Mouse (Mus musculus): ENCODE data around the gene Bphl. TPM values are rescaled to one million over a fixed set of nuclear protein-coding genes. Genes with fewer than 3 reads are reported as not detected.

Bphl gene
- total RNA-seq, 1 experiment, result 9.6 TPM

GRCm38 (mm10) chr13:34111878-34112277 lies 74.5 kb downstream of the Bphl start:
- peaks cover 9 to 25% of the 10 kb centered on the region in 2 experiments for H3K4me1 ChIP-seq (ENCODE audit: control insufficient read depth in 2 of 2, insufficient read depth in 2 of 2, low read length in 2 of 2, poor library complexity in 1 of 2)
- TF ChIP-seq ZC3H11A (IDR thresholded peaks at IDR 0.05; ENCODE audit: borderline replicate concordance, low read depth, low read length) (no peak), HCFC1 (IDR thresholded peaks at IDR 0.05; ENCODE audit: borderline replicate concordance, insufficient read depth, low read length) (no peak), CHD2 (IDR thresholded peaks at IDR 0.05; ENCODE audit: low read depth, low read length) (no peak), MAFK (IDR thresholded peaks at IDR 0.05; ENCODE audit: insufficient read depth, low read depth, low read length) (no peak), ZNF384 (IDR thresholded peaks at IDR 0.05; ENCODE audit: low read depth, low read length) (no peak)
- H3K9me3 ChIP-seq (ENCODE audit: control insufficient read depth, insufficient read depth, low read depth, low read length), result no peaks in the 10 kb centered on the region
- DNase-seq (ENCODE audit: low read depth, low spot score), result no peak
- no peaks in the 10 kb centered on the region for H3K36me3 ChIP-seq (ENCODE audit: control insufficient read depth, insufficient read depth, low read length, poor library complexity, severe bottlenecking)
- in situ Hi-C loops (cut with MboI; ENCODE audit: low sequenced_read_pairs in 2 of 2, unreplicated experiment in 2 of 2), result no loop called here
- H3K4me3 ChIP-seq (ENCODE audit: insufficient read depth in 1 of 2, low read depth in 1 of 2, low read length in 2 of 2, poor library complexity in 1 of 2, severe bottlenecking in 1 of 2), result no peak overlapping the region
- H3K27ac ChIP-seq (ENCODE audit: insufficient read depth, low read depth, low read length, poor library complexity, severe bottlenecking), result no peak overlapping the region
- no peak overlapping the region for H3K9ac ChIP-seq (ENCODE audit: insufficient read depth, low read depth, low read length, poor library complexity, severe bottlenecking)

GRCm38 (mm10) chr13:34112369-34113081 lies 75.1 kb downstream of the Bphl start:
- Histone ChIP-seq H3K27ac (ENCODE audit: insufficient read depth, low read depth, low read length, poor library complexity, severe bottlenecking) (no peak overlapping the region; the same call in 1 of the 2 replicates), H3K4me1 (ENCODE audit: control insufficient read depth in 2 of 2, insufficient read depth in 2 of 2, low read length in 2 of 2, poor library complexity in 1 of 2) (peaks cover 9 to 25% of the 10 kb centered on the region in 2 experiments), H3K4me3 (ENCODE audit: insufficient read depth in 1 of 2, low read depth in 1 of 2, low read length in 2 of 2, poor library complexity in 1 of 2, severe bottlenecking in 1 of 2) (no peak overlapping the region), H3K36me3 (ENCODE audit: control insufficient read depth, insufficient read depth, low read length, poor library complexity, severe bottlenecking) (no peaks in the 10 kb centered on the region), H3K9me3 (ENCODE audit: control insufficient read depth, insufficient read depth, low read depth, low read length) (no peaks in the 10 kb centered on the region), H3K9ac (ENCODE audit: insufficient read depth, low read depth, low read length, poor library complexity, severe bottlenecking) (no peak overlapping the region)
- in situ Hi-C loops (cut with MboI; ENCODE audit: low sequenced_read_pairs in 2 of 2, unreplicated experiment in 2 of 2), result no loop called here
- no peak for DNase-seq (ENCODE audit: low read depth, low spot score)
- no peak for TF ChIP-seq CHD2 (IDR thresholded peaks at IDR 0.05; ENCODE audit: low read depth, low read length)
- no peak for TF ChIP-seq MAFK (IDR thresholded peaks at IDR 0.05; ENCODE audit: insufficient read depth, low read depth, low read length)
- no peak for TF ChIP-seq ZC3H11A (IDR thresholded peaks at IDR 0.05; ENCODE audit: borderline replicate concordance, low read depth, low read length)
- no peak for TF ChIP-seq HCFC1 (IDR thresholded peaks at IDR 0.05; ENCODE audit: borderline replicate concordance, insufficient read depth, low read length)
- TF ChIP-seq ZNF384 (IDR thresholded peaks at IDR 0.05; ENCODE audit: low read depth, low read length), result no peak

GRCm38 (mm10) chr13:34113086-34113485 lies 75.7 kb downstream of the Bphl start:
- TF ChIP-seq CHD2 (IDR thresholded peaks at IDR 0.05; ENCODE audit: low read depth, low read length) (no peak), ZNF384 (IDR thresholded peaks at IDR 0.05; ENCODE audit: low read depth, low read length) (no peak), MAFK (IDR thresholded peaks at IDR 0.05; ENCODE audit: insufficient read depth, low read depth, low read length) (no peak), ZC3H11A (IDR thresholded peaks at IDR 0.05; ENCODE audit: borderline replicate concordance, low read depth, low read length) (no peak), HCFC1 (IDR thresholded peaks at IDR 0.05; ENCODE audit: borderline replicate concordance, insufficient read depth, low read length) (no peak)
- in situ Hi-C loops (cut with MboI; ENCODE audit: low sequenced_read_pairs in 2 of 2, unreplicated experiment in 2 of 2), result no loop called here

DNA sequence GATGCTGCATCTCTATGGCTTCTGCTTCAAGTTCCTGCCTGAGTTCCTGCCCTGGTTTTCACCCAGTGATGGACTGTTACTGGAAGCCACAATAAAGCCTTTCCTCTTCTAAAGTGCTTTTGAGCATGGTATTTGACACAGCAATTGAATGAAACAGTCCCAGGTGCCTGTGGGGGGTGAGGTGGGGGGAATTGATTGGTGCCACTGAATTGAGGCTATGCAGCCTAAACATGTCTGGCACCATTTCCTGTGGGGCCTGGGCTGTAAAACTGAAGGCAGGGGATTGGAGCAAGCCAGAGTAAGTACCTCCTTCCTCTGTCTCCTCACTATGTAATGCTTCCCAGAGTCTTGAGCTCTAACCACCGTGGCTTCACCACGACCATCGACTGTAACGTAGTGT lies 77.3 kb downstream of the Bphl start:
- Histone ChIP-seq H3K9me3 (ENCODE audit: control insufficient read depth, insufficient read depth, low read depth, low read length) (no peaks in the 10 kb centered on the region), H3K9ac (ENCODE audit: insufficient read depth, low read depth, low read length, poor library complexity, severe bottlenecking) (no peak overlapping the region), H3K27ac (ENCODE audit: insufficient read depth, low read depth, low read length, poor library complexity, severe bottlenecking) (no peak overlapping the region), H3K4me3 (ENCODE audit: insufficient read depth in 1 of 2, low read depth in 1 of 2, low read length in 2 of 2, poor library complexity in 1 of 2, severe bottlenecking in 1 of 2) (no peak overlapping the region), H3K36me3 (ENCODE audit: control insufficient read depth, insufficient read depth, low read length, poor library complexity, severe bottlenecking) (no peaks in the 10 kb centered on the region), H3K4me1 (ENCODE audit: control insufficient read depth in 2 of 2, insufficient read depth in 2 of 2, low read length in 2 of 2, poor library complexity in 1 of 2) (peaks cover 11 to 18% of the 10 kb centered on the region in 2 experiments)
- TF ChIP-seq CHD2 (IDR thresholded peaks at IDR 0.05; ENCODE audit: low read depth, low read length), result no peak
- TF ChIP-seq ZC3H11A (IDR thresholded peaks at IDR 0.05; ENCODE audit: borderline replicate concordance, low read depth, low read length), result no peak
- no peak for TF ChIP-seq HCFC1 (IDR thresholded peaks at IDR 0.05; ENCODE audit: borderline replicate concordance, insufficient read depth, low read length)
- TF ChIP-seq ZNF384 (IDR thresholded peaks at IDR 0.05; ENCODE audit: low read depth, low read length), result no peak
- TF ChIP-seq MAFK (IDR thresholded peaks at IDR 0.05; ENCODE audit: insufficient read depth, low read depth, low read length), result no peak
- DNase-seq (ENCODE audit: low read depth, low spot score), result no peak
- in situ Hi-C loops (cut with MboI; ENCODE audit: low sequenced_read_pairs in 2 of 2, unreplicated experiment in 2 of 2), result no loop called here

More at GRCm38 (mm10) chr13:34113086-34113485, 75.7 kb downstream of the Bphl start:
- Histone ChIP-seq H3K4me1 (ENCODE audit: control insufficient read depth in 2 of 2, insufficient read depth in 2 of 2, low read length in 2 of 2, poor library complexity in 1 of 2) (peaks cover 9 to 25% of the 10 kb centered on the region in 2 experiments), H3K4me3 (ENCODE audit: insufficient read depth in 1 of 2, low read depth in 1 of 2, low read length in 2 of 2, poor library complexity in 1 of 2, severe bottlenecking in 1 of 2) (no peak overlapping the region), H3K27ac (ENCODE audit: insufficient read depth, low read depth, low read length, poor library complexity, severe bottlenecking) (no peak overlapping the region; the same call in 1 of the 2 replicates), H3K9ac (ENCODE audit: insufficient read depth, low read depth, low read length, poor library complexity, severe bottlenecking) (no peak overlapping the region), H3K9me3 (ENCODE audit: control insufficient read depth, insufficient read depth, low read depth, low read length) (no peaks in the 10 kb centered on the region), H3K36me3 (ENCODE audit: control insufficient read depth, insufficient read depth, low read length, poor library complexity, severe bottlenecking) (no peaks in the 10 kb centered on the region)
- DNase-seq (ENCODE audit: low read depth, low spot score), result no peak
